Mouse (Mus musculus): ENCODE results near the gene Oprd1.

The Oprd1 gene

GRCm38 (mm10) chr4:132062934-132063884 lies 81.1 kb downstream of the Oprd1 start:
- in situ Hi-C loops (cut with MboI, MseI), result loop anchor here (25.0 kb wide), 1 partner anchor 1151 kb away; the partner anchor contains the start of gene Laptm5

GRCm38 (mm10) chr4:132062289-132062688 lies 82.0 kb downstream of the Oprd1 start:
- in situ Hi-C loops (cut with MboI, MseI), result loop anchor here (25.0 kb wide), 1 partner anchor 1150 kb away; the partner anchor contains the start of gene Laptm5
